Mouse (Mus musculus) heart, embryonic 14.5 days (tissue): ENCODE data around the gene Dnajc22. TPM values are rescaled to one million over a fixed set of nuclear protein-coding genes. Genes with fewer than 3 reads are reported as not detected.
"Not testable (repeated sequence)": the region's sequence is repeated elsewhere in the genome, so short reads cannot be mapped to it uniquely, and the experiment has no call there.

Experiments
- ATAC-seq: fragments of 200-750 bp; cut with Nextera tagmentation; 2 replicates; pipeline ENCODE4 v1.8.0; 2017; ENCODE audit warnings: low read depth, moderate TSS enrichment; ENCODE audit not compliant: insufficient number of reproducible peaks, insufficient read depth, low FRiP score
- H3K27ac ChIP-seq, 2 experiments: fragments of 200-500 bp in 1 of 2; fragments of 300-500 bp in 1 of 2; sonication (generic) in 1 of 2; replicated peaks in 1 of 2; 2 replicates each; pipeline ENCODE4 v1.5.1; 2012 to 2014; ENCODE audit warnings: low read depth in 2 of 2, low read length in 2 of 2, control low read depth in 1 of 2, mild to moderate bottlenecking in 1 of 2, mixed read lengths in 1 of 2; ENCODE audit not compliant: control insufficient read depth in 1 of 2, insufficient read depth in 1 of 2
- H3K27me3 ChIP-seq: fragments of 300-500 bp; sonication (generic); 2 replicates; pipeline ENCODE4 v1.6.1; 2014; ENCODE audit warnings: mild to moderate bottlenecking, low read length, control low read depth; ENCODE audit not compliant: control insufficient read depth, insufficient read depth
- H3K36me3 ChIP-seq: fragments of 300-500 bp; sonication (generic); 2 replicates; pipeline ENCODE4 v1.6.1; 2014; ENCODE audit warnings: mild to moderate bottlenecking, control low read depth, low read length, mixed read lengths; ENCODE audit not compliant: control insufficient read depth, insufficient read depth
- H3K4me1 ChIP-seq, 2 experiments: fragments of 200-500 bp in 1 of 2; fragments of 300-500 bp in 1 of 2; sonication (generic) in 1 of 2; 2 replicates each; pipeline ENCODE4 v1.6.1; 2012 to 2014; ENCODE audit warnings: low read length in 2 of 2, control low read depth in 1 of 2, mixed read lengths in 1 of 2; ENCODE audit not compliant: control insufficient read depth in 2 of 2, insufficient read depth in 2 of 2
- H3K4me2 ChIP-seq: fragments of 300-500 bp; sonication (generic); 2 replicates; pipeline ENCODE4 v1.6.1; 2014; ENCODE audit warnings: mild to moderate bottlenecking, low read length
- H3K4me3 ChIP-seq, 2 experiments: fragments of 200-500 bp in 1 of 2; fragments of 300-500 bp in 1 of 2; sonication (generic) in 1 of 2; 2 replicates each; pipeline ENCODE4 v1.5.1; 2012 to 2014; ENCODE audit warnings: low read length in 2 of 2, mild to moderate bottlenecking in 2 of 2, control low read depth in 1 of 2, low read depth in 1 of 2, moderate library complexity in 1 of 2; ENCODE audit not compliant: control insufficient read depth in 1 of 2, insufficient read depth in 1 of 2
- H3K9ac ChIP-seq: fragments of 300-500 bp; sonication (generic); 2 replicates; pipeline ENCODE4 v1.6.1; 2014; ENCODE audit warnings: mild to moderate bottlenecking, low read length
- H3K9me3 ChIP-seq: fragments of 300-500 bp; sonication (generic); 2 replicates; pipeline ENCODE4 v1.6.1; 2016; ENCODE audit warnings: low read length, control low read depth; ENCODE audit not compliant: control insufficient read depth
- WGBS: fragments of 180-500 bp; shearing (Covaris S2); extraction: QIAGEN DNeasy Blood & Tissue Kit; methylation state at CpG from one replicate; pipeline ENCODE4 v1.1.7; 2014; 5-methylcytosine and 5-hydroxymethylcytosine counted together
- polyA plus RNA-seq: library from polyadenylated mRNA; unstranded; fragments of >200 nt; fragmentation: Nextera tagmentation; extraction: Ambion mirVana; gene quantifications from 2 replicates; pipeline ENCODE4 v1.2.1, GENCODE M21; 2014

Gene Dnajc22
- polyA plus RNA-seq: 0.93 and 1.3 TPM in 2 replicates

GRCm38 (mm10) chr15:99092870-99093269 lies at the start of gene Dnajc22:
TSS of gene Dnajc22 (plus strand) at chr15:99093170.
- Histone ChIP-seq H3K27ac (no peak within 1 kb of the TSS), H3K9ac (peak within 1 kb of the TSS; percentile 62), H3K9me3 (no peaks in the 10 kb centered on the region), H3K4me1 (peaks cover 10 to 32% of the 10 kb centered on the region in 2 experiments; a peak in 3 of 4 replicates), H3K4me2 (peak within 1 kb of the TSS; percentile 91), H3K36me3 (no peaks in the 10 kb centered on the region), H3K4me3 (peak within 1 kb of the TSS; percentile 40 to 48), H3K27me3 (peaks cover 96% of the 10 kb centered on the region)
- 43% methylated on average over 8 of the region's 8 CpGs for WGBS
- no peak for ATAC-seq

- Histone ChIP-seq H3K36me3 (no peaks in the 10 kb centered on the region), H3K4me2 (no peak overlapping the region), H3K27ac (peak overlapping the region in 1 of 2 experiments; percentile 17; a peak in 1 of 4 replicates), H3K4me3 (no peak overlapping the region), H3K9me3 (no peaks in the 10 kb centered on the region), H3K9ac (no peak overlapping the region), H3K27me3 (no peaks in the 10 kb centered on the region), H3K4me1 (peaks cover 0 to 9% of the 10 kb centered on the region in 2 experiments; a peak in 2 of 4 replicates)
- ATAC-seq: no peak
- 40% methylated on average over 3 of the region's 3 CpGs for WGBS
Measured at GRCm38 (mm10) chr15:99044854-99045253, 48.1 kb upstream of the Dnajc22 start.

GRCm38 (mm10) chr15:99045734-99046133 lies 47.2 kb upstream of the Dnajc22 start:
- H3K4me3 ChIP-seq, H3K27ac ChIP-seq, H3K9ac ChIP-seq, H3K4me2 ChIP-seq, H3K36me3 ChIP-seq, ATAC-seq, H3K4me1 ChIP-seq, H3K9me3 ChIP-seq, H3K27me3 ChIP-seq: not testable (repeated sequence)
- WGBS: 84% methylated on average over 6 of the region's 6 CpGs

- Histone ChIP-seq H3K36me3 (no peaks in the 10 kb centered on the region), H3K4me1 (peaks cover under 1 to 6% of the 10 kb centered on the region in 2 experiments; a peak in 2 of 4 replicates), H3K27ac (no peak overlapping the region), H3K27me3 (peaks cover 23% of the 10 kb centered on the region), H3K4me2 (no peak overlapping the region), H3K9me3 (no peaks in the 10 kb centered on the region), H3K9ac (no peak overlapping the region), H3K4me3 (no peak overlapping the region)
- 30% methylated on average over 13 of the region's 13 CpGs for WGBS
- ATAC-seq: no peak
Measured at GRCm38 (mm10) chr15:99049473-99050253, 43.3 kb upstream of the Dnajc22 start.

- no peak overlapping the region for H3K4me3 ChIP-seq
- H3K27ac ChIP-seq: no peak overlapping the region
- H3K4me2 ChIP-seq: no peak overlapping the region
- no peak for ATAC-seq
- H3K27me3 ChIP-seq: peaks cover 60% of the 10 kb centered on the region
- 19% methylated on average over 9 of the region's 9 CpGs for WGBS
- no peaks in the 10 kb centered on the region for H3K9me3 ChIP-seq
- no peaks in the 10 kb centered on the region for H3K36me3 ChIP-seq
- H3K9ac ChIP-seq: no peak overlapping the region
- H3K4me1 ChIP-seq: peaks cover 3 to 13% of the 10 kb centered on the region in 2 experiments; a peak in 3 of 4 replicates
Measured at GRCm38 (mm10) chr15:99053373-99053772, 39.6 kb upstream of the Dnajc22 start.

DNA sequence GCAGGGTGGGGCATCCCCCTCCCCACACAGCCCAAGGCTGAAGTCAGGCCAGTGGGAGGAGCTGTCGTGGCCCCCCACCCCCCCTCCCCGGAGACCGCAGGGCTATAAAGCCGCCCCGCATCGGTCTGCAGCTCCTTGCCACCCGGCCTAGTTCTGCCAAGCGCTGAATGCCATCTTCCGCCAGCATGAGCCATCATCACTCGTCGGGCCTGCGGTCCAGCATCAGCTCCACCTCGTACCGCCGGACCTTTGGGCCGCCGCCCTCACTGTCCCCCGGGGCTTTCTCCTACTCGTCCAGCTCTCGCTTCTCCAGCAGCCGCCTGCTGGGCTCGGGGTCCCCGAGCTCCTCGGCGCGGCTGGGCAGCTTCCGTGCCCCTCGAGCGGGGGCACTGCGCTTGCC lies 37.9 kb upstream of the Dnajc22 start, which contains the start of gene Prph:
Prph (plus strand) TSS at position 135 of the 400 bp plus-strand sequence.
- peak within 1 kb of the TSS; percentile 28 to 44 for H3K4me3 ChIP-seq
- no peaks in the 10 kb centered on the region for H3K9me3 ChIP-seq
- no peaks in the 10 kb centered on the region for H3K36me3 ChIP-seq
- peak within 1 kb of the TSS; percentile 59 for H3K9ac ChIP-seq
- WGBS: 1% methylated on average over 24 of the region's 30 CpGs
- H3K27me3 ChIP-seq: peaks cover 77% of the 10 kb centered on the region
- no peak within 1 kb of the TSS for H3K27ac ChIP-seq
- peak within 1 kb of the TSS; percentile 77 for H3K4me2 ChIP-seq
- H3K4me1 ChIP-seq: peaks cover 3 to 13% of the 10 kb centered on the region in 2 experiments; a peak in 3 of 4 replicates
- ATAC-seq: no peak

GRCm38 (mm10) chr15:99055511-99055961 lies 37.4 kb upstream of the Dnajc22 start:
- peak overlapping the region; percentile 59 for H3K9ac ChIP-seq
- WGBS: under 1% methylated on average over 37 of the region's 37 CpGs
- peak; percentile 14; the same call in 1 of the 2 replicates for ATAC-seq

More at GRCm38 (mm10) chr15:99055511-99055961, 37.4 kb upstream of the Dnajc22 start:
- Histone ChIP-seq H3K9me3 (no peaks in the 10 kb centered on the region), H3K4me2 (peak overlapping the region; percentile 77), H3K27me3 (peaks cover 81% of the 10 kb centered on the region), H3K4me3 (peak overlapping the region; percentile 28 to 44), H3K27ac (no peak overlapping the region), H3K4me1 (peaks cover 3 to 13% of the 10 kb centered on the region in 2 experiments; a peak in 3 of 4 replicates), H3K36me3 (no peaks in the 10 kb centered on the region)
